Mouse (Mus musculus) thymus, adult 2 months (tissue): ENCODE results near the gene Creb3l1.

ENCODE experiments used
- CTCF ChIP-seq: fragments of 200-500 bp; IDR thresholded peaks from 2 replicates; pipeline ENCODE4 v1.5.1; 2012; ENCODE audit warnings: mild to moderate bottlenecking, control low read depth, low read length, moderate library complexity, borderline replicate concordance; ENCODE audit not compliant: control insufficient read depth, poor library complexity, insufficient read depth; ENCODE audit errors: extremely low read depth
- POLR2A ChIP-seq: fragments of 200-500 bp; IDR thresholded peaks from 2 replicates; pipeline ENCODE4 v1.6.1; 2012; ENCODE audit warnings: mild to moderate bottlenecking, low read length, control low read depth, moderate library complexity; ENCODE audit not compliant: control insufficient read depth, poor library complexity, insufficient read depth; ENCODE audit errors: extremely low read depth

DNA sequence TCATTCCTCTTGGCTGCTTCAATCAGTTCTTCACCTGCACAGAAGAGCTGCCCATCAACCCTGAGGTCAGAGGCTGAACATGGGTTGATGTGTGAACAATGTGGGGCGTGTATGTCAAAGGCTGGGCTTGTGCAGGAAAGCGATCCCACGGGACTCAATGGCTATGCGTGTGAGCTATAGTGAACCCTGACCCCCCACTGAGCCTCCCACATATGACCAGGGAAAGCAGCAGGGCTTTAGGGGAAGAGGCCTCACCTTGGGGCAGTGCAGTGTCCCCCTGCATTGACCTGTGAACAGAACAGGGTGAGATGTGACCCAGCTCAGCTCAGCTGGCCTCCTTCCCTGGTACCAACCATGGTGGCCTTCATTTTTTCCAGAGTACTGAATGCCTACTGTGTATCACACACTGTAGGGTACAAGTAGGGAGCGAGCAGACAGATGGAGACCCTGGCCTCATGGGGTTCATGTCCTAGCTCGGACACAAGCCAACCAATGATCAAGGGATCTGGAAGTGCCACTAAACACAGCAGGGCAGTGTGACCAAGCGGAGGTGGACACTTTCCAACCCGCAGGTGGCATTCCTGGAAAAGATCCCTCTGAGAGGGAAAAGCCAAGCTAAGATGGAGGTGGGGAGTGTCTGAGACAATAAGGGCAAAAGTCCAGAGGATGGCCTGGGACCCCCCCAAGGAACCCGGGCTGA is 89.3 kb downstream of the Creb3l1 start:
- TF ChIP-seq POLR2A: no peak
- no peak for TF ChIP-seq CTCF
